Mouse (Mus musculus) liver, postnatal 0 days (tissue): ENCODE measurements around the gene Thada.
"Not testable (repeated sequence)": the region's sequence is repeated elsewhere in the genome, so short reads cannot be mapped to it uniquely, and the experiment has no call there.

ENCODE experiments used
- CTCF ChIP-seq: sonication (generic); IDR thresholded peaks from 2 replicates; pipeline ENCODE4 v1.5.1; 2016; ENCODE audit warnings: antibody characterized with exemption, low read depth
- EP300 ChIP-seq: IDR thresholded peaks from 2 replicates; pipeline ENCODE4 v1.6.1; 2016; ENCODE audit warnings: antibody characterized with exemption, low read depth, mild to moderate bottlenecking

DNA sequence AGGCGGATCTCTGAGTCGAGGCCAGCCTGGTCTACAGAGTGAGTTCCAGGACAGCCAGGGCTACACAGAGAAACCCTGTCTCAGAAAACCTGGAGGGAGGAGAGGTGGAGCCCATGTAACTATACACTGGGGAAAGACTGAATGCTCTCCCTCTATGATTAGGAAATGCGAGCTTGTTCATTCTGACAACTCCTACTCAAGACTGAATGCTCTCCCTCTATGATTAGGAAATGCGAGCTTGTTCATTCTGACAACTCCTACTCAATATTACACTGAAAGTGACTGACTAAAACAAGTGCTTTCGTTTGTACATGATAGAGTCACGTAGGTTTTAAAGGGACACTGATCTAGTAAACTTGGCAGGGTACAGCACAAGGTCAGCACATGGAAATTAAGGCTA, 174.8 kb downstream of the Thada start:
- not testable (repeated sequence) for TF ChIP-seq CTCF, EP300
